25 mouse cellular contexts compared by ENCODE assay signal in the genomic region with DNA sequence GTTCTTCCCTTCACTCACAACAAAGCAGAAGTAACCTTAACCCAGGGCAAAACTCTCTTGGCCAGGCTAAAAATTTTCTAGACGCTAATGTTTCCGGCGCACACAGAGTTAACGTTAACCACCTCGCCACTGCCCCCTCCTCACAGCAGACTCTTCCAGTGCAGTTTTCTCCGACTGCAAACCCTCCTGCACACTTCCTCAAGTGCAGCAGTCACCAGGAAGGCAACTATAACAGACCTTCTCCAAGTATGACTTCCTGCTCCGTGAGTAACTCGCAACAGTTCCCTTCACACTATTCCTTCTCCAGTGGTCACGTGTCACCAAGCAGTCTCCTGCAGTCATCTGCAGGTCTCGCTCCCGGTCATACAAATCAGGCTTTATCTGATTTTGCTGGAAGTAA.
A peak's percentile ranks its signal among the peaks of the same experiment; 100 is the strongest.
DNase-seq lines count a peak whose midpoint lies in the region; ATAC-seq and TF ChIP-seq lines count a peak whose summit lies in the region.
"Had no signal": no experiment of that assay in that cellular context is flagged by ENCODE, and none has a peak within 500 bp of the region (broad histone marks: within the 10 kb centered on the region; RNA-seq: fewer than 3 reads in every experiment).

No protein-coding gene starts in this region.

- no peak for DNase-seq in liver, embryonic 11.5 days (ENCODE audit: low spot score)
- no peak for DNase-seq in liver, postnatal 0 days
- DNase-seq in thymus, postnatal 14 days, result no peak
- no peak for DNase-seq in midbrain, postnatal 0 days (ENCODE audit: low spot score)
- DNase-seq: adrenal gland, postnatal 25 days; cerebellum, adult 2 months; cerebellum, postnatal 14 days; gastrocnemius, postnatal 14 days; heart, adult 11 months; heart, postnatal 36 days; kidney, adult 11 months; kidney, postnatal 25 days; left cerebral cortex, postnatal 4 days; midbrain, embryonic 14.5 days; right cerebral cortex, postnatal 4 days; thymus, adult 2 months had no signal

- no peaks in the 10 kb centered on the region for H3K27me3 ChIP-seq in liver, embryonic 15.5 days
- H3K27me3 ChIP-seq in liver, embryonic 11.5 days (replicated peaks; ENCODE audit: control insufficient read depth, insufficient read depth, low read length), result no peaks in the 10 kb centered on the region
- no peaks in the 10 kb centered on the region for H3K27me3 ChIP-seq in liver, postnatal 0 days (ENCODE audit: insufficient read depth, low read length)
- no peaks in the 10 kb centered on the region for H3K27me3 ChIP-seq in midbrain, postnatal 0 days (ENCODE audit: insufficient read depth, low read length)
- H3K27me3 ChIP-seq: embryonic facial prominence, embryonic 12.5 days; hindbrain, embryonic 15.5 days; neural tube, embryonic 13.5 days had no signal

- 0 out of 2 replicates have a peak overlapping the region, but pooled peaks have one; percentile 3 for H3K4me2 ChIP-seq in liver, embryonic 15.5 days
- no peak overlapping the region for H3K4me2 ChIP-seq in liver, embryonic 11.5 days
- H3K4me2 ChIP-seq in liver, postnatal 0 days (ENCODE audit: low read depth, low read length), result no peak overlapping the region; the same call in 1 of the 2 replicates
- H3K4me2 ChIP-seq in midbrain, postnatal 0 days (ENCODE audit: low read depth, low read length, poor library complexity, severe bottlenecking), result no peak overlapping the region
- H3K4me2 ChIP-seq: embryonic facial prominence, embryonic 12.5 days; heart, embryonic 11.5 days; hindbrain, embryonic 15.5 days; neural tube, embryonic 13.5 days had no signal

- TF ChIP-seq EP300 in liver, postnatal 0 days (IDR thresholded peaks at IDR 0.05; ENCODE audit: low read depth), result no peak

- peaks cover 7% of the 10 kb centered on the region; the same call in 1 of the 2 replicates for H3K36me3 ChIP-seq in liver, embryonic 15.5 days (replicated peaks)
- H3K36me3 ChIP-seq in liver, embryonic 11.5 days (ENCODE audit: control insufficient read depth, insufficient read depth, low read length), result 0 out of 2 replicates have a peak, but pooled peaks cover 5% of the 10 kb centered on the region
- peaks cover 12% of the 10 kb centered on the region for H3K36me3 ChIP-seq in liver, postnatal 0 days (replicated peaks; ENCODE audit: insufficient read depth, low read length)
- peaks cover 19% of the 10 kb centered on the region; the same call in 1 of the 2 replicates for H3K36me3 ChIP-seq in midbrain, postnatal 0 days (ENCODE audit: insufficient read depth, low read length)

- no peak for TF ChIP-seq CTCF in bone marrow macrophage, adult 2 months (IDR thresholded peaks at IDR 0.05; ENCODE audit: low read depth, low read length)
- TF ChIP-seq CTCF in liver, postnatal 0 days (IDR thresholded peaks at IDR 0.05; ENCODE audit: low read depth), result no peak
- TF ChIP-seq CTCF in midbrain, postnatal 0 days (IDR thresholded peaks at IDR 0.05), result no peak

- TF ChIP-seq POLR2A in bone marrow macrophage, adult 2 months (IDR thresholded peaks at IDR 0.05; ENCODE audit: borderline replicate concordance, low read depth, low read length), result no peak

- 0 out of 2 replicates have a peak, but pooled peaks have one; percentile 12 for ATAC-seq in liver, embryonic 15.5 days (ENCODE audit: insufficient read depth)
- no peak; the same call in 1 of the 2 replicates for ATAC-seq in liver, embryonic 11.5 days (replicated peaks; ENCODE audit: low FRiP score)
- ATAC-seq in liver, postnatal 0 days, result peak; percentile 8; the same call in 1 of the 2 replicates
- ATAC-seq in monocyte, adult 5-6 weeks (replicated peaks; ENCODE audit: insufficient number of reproducible peaks, low FRiP score, low TSS enrichment, poor library complexity, severe bottlenecking), result 0 out of 2 replicates have a peak, but pooled peaks have one; percentile 42
- no peak for ATAC-seq in midbrain, postnatal 0 days (ENCODE audit: low FRiP score)
- ATAC-seq: forebrain, embryonic 14.5 days; inflammation-experienced regulatory T-cells, adult 6 months had no signal

- WGBS in liver, embryonic 15.5 days (ENCODE audit: insufficient replicate concordance), result 35% methylated on average over 11 of the region's 11 CpGs
- WGBS in liver, embryonic 11.5 days, result 45% methylated on average over 11 of the region's 11 CpGs
- 33% methylated on average over 11 of the region's 11 CpGs for WGBS in liver, postnatal 0 days (ENCODE audit: insufficient replicate concordance)
- 74% methylated on average over 11 of the region's 11 CpGs for WGBS in midbrain, postnatal 0 days

- H3K27ac ChIP-seq in liver, embryonic 15.5 days (replicated peaks), result no peak overlapping the region
- H3K27ac ChIP-seq in liver, embryonic 11.5 days (ENCODE audit: low read depth, low read length), result no peak overlapping the region
- peak overlapping the region; percentile 43 for H3K27ac ChIP-seq in bone marrow macrophage, adult 2 months (ENCODE audit: insufficient read depth, low read depth, low read length)
- H3K27ac ChIP-seq in liver, postnatal 0 days (ENCODE audit: low read depth), result no peak overlapping the region
- no peak overlapping the region for H3K27ac ChIP-seq in midbrain, postnatal 0 days (ENCODE audit: low read depth, low read length)
- H3K27ac ChIP-seq: embryonic facial prominence, embryonic 12.5 days; hindbrain, embryonic 15.5 days; neural tube, embryonic 13.5 days had no signal

- H3K9me3 ChIP-seq in liver, embryonic 15.5 days (replicated peaks), result no peaks in the 10 kb centered on the region
- no peaks in the 10 kb centered on the region for H3K9me3 ChIP-seq in liver, embryonic 11.5 days (ENCODE audit: control insufficient read depth, low read length)
- H3K9me3 ChIP-seq in liver, postnatal 0 days (ENCODE audit: low read length), result no peaks in the 10 kb centered on the region
- no peaks in the 10 kb centered on the region for H3K9me3 ChIP-seq in midbrain, postnatal 0 days (ENCODE audit: low read length)
- H3K9me3 ChIP-seq: embryonic facial prominence, embryonic 12.5 days; hindbrain, embryonic 15.5 days; neural tube, embryonic 13.5 days had no signal

- no peak overlapping the region for H3K4me3 ChIP-seq in liver, embryonic 15.5 days (replicated peaks)
- H3K4me3 ChIP-seq in liver, embryonic 11.5 days (ENCODE audit: low read depth, low read length), result no peak overlapping the region
- no peak overlapping the region for H3K4me3 ChIP-seq in bone marrow macrophage, adult 2 months (ENCODE audit: insufficient read depth, low read length)
- H3K4me3 ChIP-seq in liver, postnatal 0 days (ENCODE audit: low read depth, low read length), result no peak overlapping the region
- no peak overlapping the region for H3K4me3 ChIP-seq in midbrain, postnatal 0 days (ENCODE audit: low read depth, low read length)
- H3K4me3 ChIP-seq: embryonic facial prominence, embryonic 12.5 days; hindbrain, embryonic 15.5 days; neural tube, embryonic 13.5 days had no signal

- H3K4me1 ChIP-seq in liver, embryonic 15.5 days (replicated peaks), result peaks cover 11% of the 10 kb centered on the region
- no peaks in the 10 kb centered on the region; the same call in 1 of the 2 replicates for H3K4me1 ChIP-seq in liver, embryonic 11.5 days (replicated peaks; ENCODE audit: control insufficient read depth, insufficient read depth, low read length)
- H3K4me1 ChIP-seq in bone marrow macrophage, adult 2 months (ENCODE audit: control insufficient read depth, insufficient read depth, low read length), result peaks cover 25% of the 10 kb centered on the region
- no peaks in the 10 kb centered on the region; the same call in 1 of the 2 replicates for H3K4me1 ChIP-seq in liver, postnatal 0 days (ENCODE audit: insufficient read depth)
- H3K4me1 ChIP-seq in midbrain, postnatal 0 days (ENCODE audit: insufficient read depth, low read length), result no peaks in the 10 kb centered on the region
- H3K4me1 ChIP-seq: hindbrain, embryonic 15.5 days had no signal

- no peak overlapping the region for H3K9ac ChIP-seq in liver, embryonic 15.5 days
- no peak overlapping the region for H3K9ac ChIP-seq in liver, embryonic 11.5 days (ENCODE audit: low read depth, low read length)
- no peak overlapping the region for H3K9ac ChIP-seq in liver, postnatal 0 days (replicated peaks)
- no peak overlapping the region for H3K9ac ChIP-seq in midbrain, postnatal 0 days (replicated peaks; ENCODE audit: low read length, poor library complexity, severe bottlenecking)
- H3K9ac ChIP-seq: embryonic facial prominence, embryonic 12.5 days; hindbrain, embryonic 15.5 days; neural tube, embryonic 13.5 days had no signal

Comparison
In these comparisons a context has a peak if more than half of its experiments do, and no peak if none do; other contexts are left out.
1. ATAC-seq: peak in liver, embryonic 15.5 days (single experiment), liver, postnatal 0 days (single experiment) and monocyte, adult 5-6 weeks (single experiment); none in liver, embryonic 11.5 days (single experiment) and midbrain, postnatal 0 days (single experiment).